Mouse (Mus musculus): Measurements from ENCODE around the gene Krt7. TPM values are rescaled to one million over a fixed set of nuclear protein-coding genes. Genes with fewer than 3 reads are reported as not detected.
A peak's percentile ranks its signal among the peaks of the same experiment; 100 is the strongest.

Krt7 gene
- total and polyA plus RNA-seq, 2 experiments from 2014 or later: 10.2 to 24.8 TPM

GRCm38 (mm10) chr15:101458361-101458930 lies 47.6 kb downstream of the Krt7 start:
- no peak for DNase-seq (ENCODE audit: low spot score)
- 60% methylated on average over 16 of the region's 16 CpGs for WGBS

GRCm38 (mm10) chr15:101459283-101459682 lies 48.4 kb downstream of the Krt7 start:
- no peak for TF ChIP-seq CTCF (IDR thresholded peaks at IDR 0.05; ENCODE audit: low read depth)
- no peak for TF ChIP-seq EP300 (IDR thresholded peaks at IDR 0.05; ENCODE audit: low read depth)
- Histone ChIP-seq H3K9ac (replicated peaks; ENCODE audit: low read depth, low read length) (no peak overlapping the region), H3K4me2 (ENCODE audit: low read depth, low read length) (no peak overlapping the region), H3K27me3 (ENCODE audit: control insufficient read depth, insufficient read depth, low read length) (no peaks in the 10 kb centered on the region), H3K27ac (ENCODE audit: low read depth) (no peak overlapping the region), H3K36me3 (replicated peaks; ENCODE audit: control insufficient read depth, insufficient read depth, low read length) (no peaks in the 10 kb centered on the region), H3K4me3 (ENCODE audit: low read depth, low read length) (no peak overlapping the region), H3K9me3 (replicated peaks; ENCODE audit: control insufficient read depth, low read length) (peaks cover 5% of the 10 kb centered on the region; the same call in 1 of the 2 replicates), H3K4me1 (ENCODE audit: control insufficient read depth, insufficient read depth) (no peaks in the 10 kb centered on the region)
- 78% methylated on average over 14 of the region's 14 CpGs for WGBS
- ATAC-seq (ENCODE audit: insufficient read depth, low read depth) (no peak), DNase-seq (ENCODE audit: low spot score) (no peak)

More at GRCm38 (mm10) chr15:101458361-101458930, 47.6 kb downstream of the Krt7 start:
- H3K27ac ChIP-seq (ENCODE audit: low read depth): no peak overlapping the region
- H3K4me2 ChIP-seq (ENCODE audit: low read depth, low read length): no peak overlapping the region
- ATAC-seq (ENCODE audit: insufficient read depth, low read depth): no peak
- H3K36me3 ChIP-seq (replicated peaks; ENCODE audit: control insufficient read depth, insufficient read depth, low read length): no peaks in the 10 kb centered on the region
- H3K9me3 ChIP-seq (replicated peaks; ENCODE audit: control insufficient read depth, low read length): peaks cover 5% of the 10 kb centered on the region; the same call in 1 of the 2 replicates
- no peaks in the 10 kb centered on the region for H3K4me1 ChIP-seq (ENCODE audit: control insufficient read depth, insufficient read depth)
- TF ChIP-seq CTCF (IDR thresholded peaks at IDR 0.05; ENCODE audit: low read depth) (no peak), EP300 (IDR thresholded peaks at IDR 0.05; ENCODE audit: low read depth) (no peak)
- no peak overlapping the region for H3K9ac ChIP-seq (replicated peaks; ENCODE audit: low read depth, low read length)
- no peak overlapping the region for H3K4me3 ChIP-seq (ENCODE audit: low read depth, low read length)
- no peaks in the 10 kb centered on the region for H3K27me3 ChIP-seq (ENCODE audit: control insufficient read depth, insufficient read depth, low read length)

- Histone ChIP-seq H3K4me2 (ENCODE audit: low read depth, low read length) (no peak within 1 kb of the TSS), H3K9me3 (replicated peaks; ENCODE audit: control insufficient read depth, low read length) (no peaks in the 10 kb centered on the region), H3K27ac (ENCODE audit: low read depth) (no peak within 1 kb of the TSS), H3K4me1 (ENCODE audit: control insufficient read depth, insufficient read depth) (no peaks in the 10 kb centered on the region), H3K27me3 (ENCODE audit: control insufficient read depth, insufficient read depth, low read length) (no peaks in the 10 kb centered on the region), H3K4me3 (ENCODE audit: low read depth, low read length) (no peak within 1 kb of the TSS), H3K9ac (replicated peaks; ENCODE audit: low read depth, low read length) (no peak within 1 kb of the TSS), H3K36me3 (replicated peaks; ENCODE audit: control insufficient read depth, insufficient read depth, low read length) (no peaks in the 10 kb centered on the region)
- ATAC-seq (ENCODE audit: insufficient read depth, low read depth) (no peak), DNase-seq (ENCODE audit: low spot score) (no peak)
- TF ChIP-seq EP300 (IDR thresholded peaks at IDR 0.05; ENCODE audit: low read depth) (no peak), CTCF (IDR thresholded peaks at IDR 0.05; ENCODE audit: low read depth) (no peak)
- 71% methylated on average over 13 of the region's 13 CpGs for WGBS
Measured at GRCm38 (mm10) chr15:101463651-101464050, 52.8 kb downstream of the Krt7 start, which contains the start of gene Krt81. TSS of gene Krt81 (minus strand) at chr15:101463751.

GRCm38 (mm10) chr15:101469093-101469492 lies 58.2 kb downstream of the Krt7 start:
- Histone ChIP-seq H3K4me2 (ENCODE audit: low read depth, low read length) (no peak overlapping the region), H3K4me3 (ENCODE audit: low read depth, low read length) (no peak overlapping the region), H3K9ac (replicated peaks; ENCODE audit: low read depth, low read length) (no peak overlapping the region), H3K36me3 (replicated peaks; ENCODE audit: control insufficient read depth, insufficient read depth, low read length) (no peaks in the 10 kb centered on the region), H3K27me3 (ENCODE audit: control insufficient read depth, insufficient read depth, low read length) (no peaks in the 10 kb centered on the region), H3K27ac (ENCODE audit: low read depth) (no peak overlapping the region), H3K4me1 (ENCODE audit: control insufficient read depth, insufficient read depth) (no peaks in the 10 kb centered on the region), H3K9me3 (replicated peaks; ENCODE audit: control insufficient read depth, low read length) (no peaks in the 10 kb centered on the region)
- no peak for ATAC-seq (ENCODE audit: insufficient read depth, low read depth)
- DNase-seq (ENCODE audit: low spot score): no peak
- WGBS: 66% methylated on average over 4 of the region's 4 CpGs
- no peak for TF ChIP-seq CTCF (IDR thresholded peaks at IDR 0.05; ENCODE audit: low read depth)

GRCm38 (mm10) chr15:101472952-101473528 lies 62.2 kb downstream of the Krt7 start, which contains the start of gene Krt86:
TSS of gene Krt86 (plus strand) at chr15:101473478.
- no peaks in the 10 kb centered on the region for H3K27me3 ChIP-seq (ENCODE audit: control insufficient read depth, insufficient read depth, low read length)
- H3K9ac ChIP-seq (replicated peaks; ENCODE audit: low read depth, low read length): no peak within 1 kb of the TSS
- no peak within 1 kb of the TSS for H3K4me3 ChIP-seq (ENCODE audit: low read depth, low read length)
- H3K36me3 ChIP-seq (replicated peaks; ENCODE audit: control insufficient read depth, insufficient read depth, low read length): no peaks in the 10 kb centered on the region
- no peak within 1 kb of the TSS for H3K27ac ChIP-seq (ENCODE audit: low read depth)
- H3K4me1 ChIP-seq (ENCODE audit: control insufficient read depth, insufficient read depth): no peaks in the 10 kb centered on the region
- no peak within 1 kb of the TSS for H3K4me2 ChIP-seq (ENCODE audit: low read depth, low read length)
- TF ChIP-seq CTCF (IDR thresholded peaks at IDR 0.05; ENCODE audit: low read depth) (no peak), EP300 (IDR thresholded peaks at IDR 0.05; ENCODE audit: low read depth) (no peak)
- 16% methylated on average over 10 of the region's 10 CpGs for WGBS
- no peaks in the 10 kb centered on the region for H3K9me3 ChIP-seq (replicated peaks; ENCODE audit: control insufficient read depth, low read length)
- DNase-seq (ENCODE audit: low spot score): peak; percentile 66
- no peak for ATAC-seq (ENCODE audit: insufficient read depth, low read depth)
